Mouse (Mus musculus) cerebral cortex, adult 2 months (tissue): ENCODE data around the gene Ddx20.

ENCODE experiments used
- WGBS: fragments of 180-500 bp; shearing (Covaris S2); methylation state at CpG from one replicate; pipeline ENCODE4 v1.1.7; 2018; 5-methylcytosine and 5-hydroxymethylcytosine counted together

The Ddx20 gene

DNA sequence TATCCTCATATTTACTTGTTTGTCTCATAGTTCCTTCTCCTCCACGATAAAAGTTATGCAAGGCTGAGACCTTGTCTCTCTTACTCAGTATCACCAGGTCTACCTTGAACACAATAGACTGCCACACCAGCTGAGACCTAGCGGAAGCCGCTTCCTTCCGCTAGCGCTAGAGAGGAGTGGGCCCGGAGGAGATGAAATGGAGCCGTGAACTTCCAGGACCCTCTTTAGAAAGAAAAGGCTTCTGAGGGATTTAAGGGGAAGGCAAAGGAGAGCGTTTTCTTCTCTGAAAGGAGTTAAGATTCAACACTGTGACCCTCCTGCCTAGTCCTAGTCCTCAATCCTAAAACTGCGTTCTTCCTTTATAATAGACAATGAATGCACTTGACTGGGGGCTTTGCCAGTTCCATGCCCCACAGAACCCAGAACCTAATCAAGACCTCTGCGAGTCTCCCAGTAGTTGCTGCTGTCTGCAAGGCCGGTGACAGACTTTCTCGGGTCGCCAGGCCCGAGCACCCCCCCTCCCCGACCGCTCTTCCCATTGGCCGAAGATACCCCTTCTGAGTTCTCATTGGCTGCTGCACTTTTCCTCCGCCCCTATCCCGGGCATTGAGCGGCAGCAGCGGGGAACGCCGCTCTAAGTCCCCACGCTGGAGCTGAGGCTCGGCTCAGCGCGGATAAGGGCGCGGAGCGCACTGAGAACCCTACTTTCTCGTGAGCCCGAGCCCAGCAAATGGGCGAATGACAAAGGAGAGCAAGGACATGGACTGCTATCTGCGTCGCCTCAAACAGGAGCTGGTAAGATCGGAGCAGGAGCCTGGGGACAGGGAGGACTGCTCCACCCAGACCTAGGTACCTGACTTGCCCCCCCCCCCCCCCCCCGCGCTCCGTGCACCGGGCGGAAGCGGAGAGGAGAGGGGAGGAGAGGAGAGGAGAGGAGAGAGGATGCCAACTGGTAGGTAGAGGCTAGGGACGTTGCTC is 16.9 kb upstream of the Ddx20 start, which contains the start of gene Inka2:
TSS of gene Inka2 (plus strand) at position 569 of the 978 bp plus-strand sequence.
- WGBS = 7% methylated on average over 40 of the region's 43 CpGs

- 79% methylated on average over 6 of the region's 6 CpGs for WGBS
Observed at GRCm38 (mm10) chr3:105703571-105703970, 16.2 kb upstream of the Ddx20 start.

GRCm38 (mm10) chr3:105701399-105701798 is 14.0 kb upstream of the Ddx20 start:
- 67% methylated on average over 5 of the region's 5 CpGs for WGBS

DNA sequence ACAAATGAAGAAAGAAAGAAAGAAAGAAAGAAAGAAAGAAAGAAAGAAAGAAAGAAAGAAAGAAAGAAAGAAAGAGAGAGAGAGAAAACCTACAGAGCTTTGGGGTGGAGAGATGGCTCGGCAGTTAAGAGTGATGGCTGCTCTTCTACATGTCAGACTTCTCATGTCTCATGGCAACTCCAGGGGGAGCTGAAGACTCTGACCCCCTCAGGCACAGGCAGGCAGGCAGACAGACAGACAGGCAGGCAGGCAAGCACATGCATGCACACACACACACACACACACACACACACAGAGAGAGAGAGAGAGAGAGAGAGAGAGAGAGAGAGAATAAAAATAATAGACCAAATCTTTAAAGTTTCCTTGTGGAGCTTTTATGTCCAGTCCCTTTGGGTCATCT is 13.4 kb upstream of the Ddx20 start:
- WGBS = 89% methylated on average over 1 of the region's 1 CpGs

GRCm38 (mm10) chr3:105699241-105699933 is 12.0 kb upstream of the Ddx20 start:
- WGBS = 74% methylated on average over 3 of the region's 3 CpGs

- 92% methylated on average over 1 of the region's 1 CpGs for WGBS
Observed at GRCm38 (mm10) chr3:105698311-105698710, 10.9 kb upstream of the Ddx20 start.

DNA sequence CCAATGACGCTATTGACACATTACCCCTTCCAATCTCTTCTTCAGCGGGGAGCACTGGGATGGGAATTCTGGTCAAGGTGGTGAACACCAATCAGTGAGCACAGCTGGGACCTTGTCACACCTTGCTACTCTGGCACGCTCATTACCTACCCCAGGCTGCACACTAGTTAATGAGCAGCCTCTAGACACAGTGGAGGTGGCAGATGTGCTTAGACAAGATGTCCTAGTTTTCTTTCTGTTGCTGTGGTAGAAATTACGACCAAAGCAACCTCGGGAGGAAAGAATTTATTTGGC is 9.7 kb upstream of the Ddx20 start:
- 53% methylated on average over 5 of the region's 5 CpGs for WGBS

GRCm38 (mm10) chr3:105696387-105697147 is 9.2 kb upstream of the Ddx20 start:
- 57% methylated on average over 17 of the region's 17 CpGs for WGBS

- WGBS = 30% methylated on average over 20 of the region's 20 CpGs
Observed at GRCm38 (mm10) chr3:105695476-105696386, 8.4 kb upstream of the Ddx20 start.

GRCm38 (mm10) chr3:105693327-105694080 is 6.1 kb upstream of the Ddx20 start:
- WGBS = 42% methylated on average over 14 of the region's 14 CpGs

DNA sequence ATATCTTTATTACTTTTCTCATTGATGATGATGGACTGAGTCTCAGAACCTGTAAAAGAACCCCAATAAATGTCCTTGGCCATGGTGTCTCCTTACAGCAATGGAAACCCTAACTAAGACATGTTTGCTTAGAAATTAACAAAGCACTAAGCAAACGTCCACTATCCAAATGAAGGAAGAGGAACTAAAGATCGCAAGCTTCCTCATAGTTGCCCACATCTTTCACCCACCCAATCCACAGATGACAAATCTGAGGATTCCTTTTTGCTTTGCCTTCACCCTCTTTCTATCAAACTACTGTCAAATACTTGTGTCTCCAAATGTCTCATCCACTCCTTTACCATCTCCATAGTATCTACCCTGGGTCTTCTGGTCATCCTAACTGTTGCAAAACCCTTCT is 1.2 kb upstream of the Ddx20 start:
- 75% methylated on average over 2 of the region's 2 CpGs for WGBS

DNA sequence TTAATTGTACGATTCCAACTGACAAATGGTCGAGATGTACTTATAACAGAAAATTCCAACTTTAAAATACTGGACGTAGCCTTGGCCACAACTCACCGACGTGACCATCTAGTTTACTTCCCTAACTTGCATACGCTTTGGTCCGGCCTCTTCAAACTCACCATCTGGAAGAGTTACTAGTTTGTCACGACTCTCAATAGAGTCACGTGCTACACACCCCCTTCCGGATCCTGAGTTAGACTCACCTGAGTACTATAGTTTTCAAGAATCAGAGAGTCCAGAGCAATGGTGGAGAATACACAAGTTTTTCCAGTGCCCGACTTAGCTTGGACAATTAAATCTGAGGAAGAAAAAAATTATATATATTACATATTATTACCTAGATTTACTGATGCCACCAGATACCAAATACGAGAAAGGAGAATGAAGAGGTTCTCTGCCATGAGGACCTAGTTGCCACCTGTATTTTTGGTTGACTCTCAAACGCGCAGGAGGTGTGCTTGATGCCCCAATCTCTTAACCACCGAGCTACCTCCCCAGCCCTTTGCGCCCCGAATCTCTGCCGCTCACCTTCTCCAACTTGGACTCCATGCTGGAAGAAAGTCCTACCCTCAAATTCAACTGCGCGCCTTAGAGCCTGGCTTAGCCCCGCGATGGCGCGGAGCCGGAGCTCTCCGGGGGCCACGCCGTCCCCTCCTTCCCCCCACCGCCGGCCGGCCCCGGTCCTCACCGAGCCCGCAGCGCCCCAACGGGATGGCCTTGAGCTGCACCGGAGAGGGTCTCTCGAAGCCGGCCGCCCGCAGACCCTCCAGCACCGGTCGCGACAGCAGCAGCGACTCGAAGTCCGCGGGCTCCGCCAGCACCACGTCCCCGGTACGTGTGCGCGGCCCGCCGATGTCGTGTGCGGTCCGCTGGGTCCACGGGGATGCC is 715 bp downstream of the Ddx20 start:
- WGBS = 7% methylated on average over 60 of the region's 60 CpGs

DNA sequence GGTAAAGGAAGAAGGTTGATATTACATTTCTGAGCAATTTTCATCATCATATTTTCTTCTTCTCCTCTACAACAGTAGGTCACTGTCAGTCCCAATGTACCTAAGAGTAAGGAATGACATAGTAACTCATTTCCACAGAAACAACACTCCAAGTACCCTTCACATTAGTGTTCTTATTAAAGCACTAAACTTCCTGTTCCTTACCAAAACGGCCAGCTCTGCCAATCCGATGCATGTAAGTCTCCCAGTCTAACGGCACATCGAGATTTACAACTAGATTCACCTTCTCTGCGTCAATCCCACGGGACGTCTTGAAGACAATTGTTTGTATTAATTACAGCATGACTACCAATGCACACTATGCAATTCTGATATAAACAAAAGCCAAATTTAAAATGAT is 7.0 kb downstream of the Ddx20 start:
- 89% methylated on average over 7 of the region's 7 CpGs for WGBS

DNA sequence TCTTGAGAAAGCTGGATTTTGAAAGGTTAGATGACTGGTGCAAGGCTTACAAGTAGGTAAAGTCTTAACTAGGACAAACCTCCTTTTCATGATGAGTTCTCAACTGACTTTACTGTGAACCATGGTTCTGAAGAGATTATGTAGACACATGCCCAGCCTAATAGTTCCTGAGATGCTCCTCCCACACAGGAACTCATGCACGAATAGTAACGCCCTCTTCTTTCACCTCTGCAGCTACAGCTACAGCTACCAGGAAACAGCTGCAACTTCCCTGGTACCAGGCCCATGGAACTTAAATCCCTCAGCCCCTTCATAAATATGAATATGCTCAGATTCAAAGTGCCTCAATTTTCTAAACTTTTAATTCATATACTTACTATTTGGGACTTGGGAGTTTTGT is 11.4 kb downstream of the Ddx20 start:
- WGBS = 42% methylated on average over 2 of the region's 2 CpGs

DNA sequence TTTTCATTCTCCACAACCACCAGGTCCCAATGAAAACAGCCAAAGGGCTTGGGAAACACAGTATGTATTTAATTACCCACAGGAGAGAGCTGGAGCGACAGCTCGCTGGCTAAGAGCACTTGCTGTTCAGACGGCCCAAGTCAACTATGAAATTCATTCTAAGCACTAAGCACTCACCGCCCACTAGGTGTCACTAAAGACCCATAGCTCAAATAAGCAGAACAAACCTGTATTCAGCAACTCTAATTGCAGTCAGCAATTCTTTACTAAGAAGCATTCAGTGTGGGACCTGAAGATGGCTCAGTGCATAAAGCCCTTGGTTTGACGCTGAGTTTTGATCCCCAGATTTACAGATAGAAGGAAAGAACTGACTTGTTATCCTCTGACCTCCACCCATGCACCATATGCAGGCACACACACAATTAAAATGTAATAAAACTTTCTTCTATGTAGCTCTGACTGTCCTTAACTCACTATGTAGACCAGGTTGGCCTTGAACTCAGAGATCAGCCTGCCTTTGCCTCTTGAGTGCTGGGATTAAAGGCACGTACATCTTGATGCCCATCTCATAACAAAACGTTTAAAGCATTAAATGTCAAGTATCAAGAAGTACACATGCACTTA is 12.7 kb downstream of the Ddx20 start:
- WGBS = 20% methylated on average over 7 of the region's 7 CpGs

- WGBS = 88% methylated on average over 1 of the region's 1 CpGs
Observed at GRCm38 (mm10) chr3:105670801-105671200, 16.6 kb downstream of the Ddx20 start.

DNA sequence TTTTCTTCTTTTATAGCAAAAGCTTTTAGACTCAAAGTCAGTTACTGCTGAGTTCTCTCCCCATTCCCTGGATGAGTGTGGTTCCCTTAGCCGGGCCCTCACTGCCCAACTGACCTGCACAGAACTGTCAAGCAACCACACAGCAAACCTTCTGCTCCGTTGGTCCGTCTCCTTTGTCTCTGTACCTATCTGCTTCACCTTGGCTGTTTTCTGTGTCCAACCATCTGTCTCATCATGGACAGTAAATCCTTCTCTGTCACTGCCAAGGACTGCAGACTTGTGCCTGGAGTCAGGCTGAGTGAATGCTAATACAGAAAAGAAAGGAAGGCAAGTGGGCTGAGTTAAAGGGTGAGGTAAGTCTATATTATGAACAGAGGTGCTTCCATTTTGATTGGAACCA is 17.6 kb downstream of the Ddx20 start:
- WGBS = 93% methylated on average over 3 of the region's 3 CpGs

DNA sequence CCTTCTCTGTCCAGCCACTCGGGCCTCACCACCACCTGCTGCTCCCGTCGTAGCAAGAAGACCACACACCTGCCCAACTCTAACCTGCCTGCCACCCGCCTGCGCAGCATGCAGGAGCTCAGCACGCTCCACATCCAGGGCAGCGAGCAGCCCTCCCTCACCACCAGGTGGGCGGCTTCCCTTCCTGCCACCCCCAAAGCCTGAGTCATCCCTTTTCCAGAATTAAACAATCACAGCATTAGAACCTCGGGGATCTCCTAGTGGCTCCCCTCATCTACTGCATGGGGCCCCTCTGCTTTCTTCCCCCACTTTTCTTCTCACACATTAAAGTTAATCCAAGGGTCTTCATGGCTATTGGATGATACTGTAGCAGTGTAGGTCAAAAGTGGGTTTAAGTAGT is 19.2 kb downstream of the Ddx20 start:
- 32% methylated on average over 9 of the region's 9 CpGs for WGBS

DNA sequence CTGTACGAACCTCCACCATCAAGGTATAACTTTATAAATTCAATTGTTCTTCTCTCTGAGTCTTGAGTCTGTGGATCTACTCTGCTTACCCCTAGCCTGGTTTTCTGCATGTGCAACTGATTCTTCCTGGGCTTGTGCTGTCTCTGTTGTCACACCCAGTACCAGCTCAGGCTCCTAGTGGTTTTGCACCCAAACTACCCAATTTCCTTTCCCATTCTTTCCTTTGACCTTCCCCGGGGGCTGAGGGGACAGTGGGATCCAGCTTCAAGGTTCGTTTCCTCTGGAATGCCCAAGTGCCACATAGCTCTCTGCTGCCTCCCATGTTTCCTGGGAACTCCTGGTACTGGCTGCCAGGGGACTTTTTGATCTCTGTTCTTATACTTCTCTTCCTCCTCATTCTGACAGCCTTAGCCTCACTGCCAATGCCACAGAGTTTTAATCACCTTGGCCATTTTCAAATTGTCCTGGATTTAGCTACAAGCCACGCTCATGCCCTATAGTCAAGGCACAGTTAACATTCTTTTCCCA is 20.3 kb downstream of the Ddx20 start:
- 77% methylated on average over 4 of the region's 4 CpGs for WGBS
